Mouse (Mus musculus) erythroblast, embryonic 14.5 days (primary cell): ENCODE data around the gene Reg2.

Source experiments
- GATA1 ChIP-seq: IDR thresholded peaks from 2 replicates; pipeline ENCODE4 v1.6.1; 2012; ENCODE audit warnings: low read length, inconsistent platforms, mixed read lengths
- TAL1 ChIP-seq: IDR thresholded peaks from 3 replicates; pipeline ENCODE4 v1.6.1; 2012; ENCODE audit warnings: low read length, inconsistent platforms, mixed read lengths

GRCm38 (mm10) chr6:78448409-78448808, 53.0 kb downstream of the Reg2 start:
- TF ChIP-seq GATA1 (no peak), TAL1 (no peak)
